Mouse (Mus musculus) spleen, postnatal 4 days (tissue): Measurements from ENCODE around the gene Nudcd2.
A peak's percentile ranks its signal among the peaks of the same experiment; 100 is the strongest.

Experiments used
- DNase-seq, 2 experiments: peaks; one replicate each; pipeline ENCODE4 v3.0.0; 2022; ENCODE audit warnings: low spot score in 2 of 2

Nudcd2 gene

GRCm38 (mm10) chr11:40755109-40755627 is 21.7 kb downstream of the Nudcd2 start, which contains the start of gene Ccng1:
Gene Ccng1 (minus strand): TSS chr11:40755311.
- DNase-seq: peak; percentile 86 to 90

GRCm38 (mm10) chr11:40755968-40756367 is 22.5 kb downstream of the Nudcd2 start:
- DNase-seq: no peak

- DNase-seq: no peak
Observed at GRCm38 (mm10) chr11:40759896-40760295, 26.4 kb downstream of the Nudcd2 start.

- no peak for DNase-seq
Observed at GRCm38 (mm10) chr11:40763395-40763794, 29.9 kb downstream of the Nudcd2 start.

- DNase-seq: no peak
Observed at GRCm38 (mm10) chr11:40764690-40765089, 31.2 kb downstream of the Nudcd2 start.

- no peak for DNase-seq
Observed at GRCm38 (mm10) chr11:40775315-40776269, 42.1 kb downstream of the Nudcd2 start.

- DNase-seq: no peak
Observed at GRCm38 (mm10) chr11:40781857-40782256, 48.4 kb downstream of the Nudcd2 start.

- DNase-seq: no peak
Observed at GRCm38 (mm10) chr11:40783346-40783745, 49.9 kb downstream of the Nudcd2 start.

GRCm38 (mm10) chr11:40784326-40784725 is 50.9 kb downstream of the Nudcd2 start:
- DNase-seq: no peak

GRCm38 (mm10) chr11:40786900-40787299 is 53.4 kb downstream of the Nudcd2 start:
- no peak for DNase-seq
